Mouse (Mus musculus): ENCODE data around the gene Pigb.

Pigb gene

GRCm38 (mm10) chr9:73045204-73045603 lies 5.0 kb upstream of the Pigb start:
- peak; percentile 54 for DNase-seq

GRCm38 (mm10) chr9:73044146-73045079 lies 4.2 kb upstream of the Pigb start, which contains the start of gene Rab27a:
Gene Rab27a, plus strand, starts transcription at chr9:73044854.
- DNase-seq: peak; percentile 84

- peak; percentile 91 for DNase-seq
Measured at GRCm38 (mm10) chr9:73039222-73039945, 794 bp downstream of the Pigb start.

- DNase-seq: no peak
Measured at GRCm38 (mm10) chr9:73033406-73033805, 6.8 kb downstream of the Pigb start.

GRCm38 (mm10) chr9:73031421-73031820 lies 8.8 kb downstream of the Pigb start:
- DNase-seq: peak; percentile 79

GRCm38 (mm10) chr9:73030443-73030842 lies 9.7 kb downstream of the Pigb start:
- no peak for DNase-seq

GRCm38 (mm10) chr9:73025818-73026636 lies 14.2 kb downstream of the Pigb start:
- DNase-seq: no peak

- no peak for DNase-seq
Measured at GRCm38 (mm10) chr9:73020566-73021097, 19.5 kb downstream of the Pigb start.

GRCm38 (mm10) chr9:73019841-73020240 lies 20.3 kb downstream of the Pigb start:
- DNase-seq: peak; percentile 71

GRCm38 (mm10) chr9:73014724-73015123 lies 25.5 kb downstream of the Pigb start:
- no peak for DNase-seq

GRCm38 (mm10) chr9:73012629-73013028 lies 27.5 kb downstream of the Pigb start:
- no peak for DNase-seq

- no peak for DNase-seq
Measured at GRCm38 (mm10) chr9:73008384-73008783, 31.8 kb downstream of the Pigb start.

GRCm38 (mm10) chr9:73006175-73006574 lies 34.0 kb downstream of the Pigb start:
- no peak for DNase-seq

GRCm38 (mm10) chr9:73005106-73005505 lies 35.1 kb downstream of the Pigb start:
- no peak for DNase-seq

- no peak for DNase-seq
Measured at GRCm38 (mm10) chr9:73004076-73004475, 36.1 kb downstream of the Pigb start.

- no peak for DNase-seq
Measured at GRCm38 (mm10) chr9:73002177-73002576, 38.0 kb downstream of the Pigb start.

- DNase-seq: no peak
Measured at GRCm38 (mm10) chr9:73001314-73002011, 38.7 kb downstream of the Pigb start.

GRCm38 (mm10) chr9:73000487-73000886 lies 39.7 kb downstream of the Pigb start:
- no peak for DNase-seq

GRCm38 (mm10) chr9:72996806-72997205 lies 43.4 kb downstream of the Pigb start:
- DNase-seq: no peak

- no peak for DNase-seq
Measured at GRCm38 (mm10) chr9:72996167-72996566, 44.0 kb downstream of the Pigb start.

- no peak for DNase-seq
Measured at GRCm38 (mm10) chr9:72992576-72992975, 47.6 kb downstream of the Pigb start.

- DNase-seq: no peak
Measured at GRCm38 (mm10) chr9:72991420-72991819, 48.8 kb downstream of the Pigb start.

Data from cerebellum, adult 11-12 months (tissue).